Comparison of ENCODE assay signal across 20 mouse cellular contexts in the genomic region with DNA sequence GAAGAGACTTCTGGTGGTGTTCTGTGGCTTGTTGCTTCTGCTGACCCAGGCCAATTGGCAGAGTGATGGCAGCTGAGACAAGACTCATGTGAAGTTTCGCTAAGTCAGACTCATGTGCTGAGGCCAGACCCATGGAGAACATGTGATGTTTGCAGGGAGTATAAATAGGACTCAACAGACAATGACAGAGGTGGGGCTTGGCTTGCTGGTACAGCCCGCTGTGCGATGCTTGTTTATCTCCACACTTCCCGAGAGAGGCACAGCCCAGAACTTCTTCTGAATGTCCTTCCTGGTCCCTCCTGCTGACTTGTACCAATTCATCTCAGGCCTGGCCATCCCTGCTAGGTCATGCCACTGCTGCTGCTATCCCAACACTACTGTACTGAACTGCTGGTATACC. TPM values are rescaled to one million over a fixed set of nuclear protein-coding genes. Genes with fewer than 3 reads are reported as not detected.
DNase-seq lines count a peak whose midpoint lies in the region; ATAC-seq and TF ChIP-seq lines count a peak whose summit lies in the region.
"Had no signal": no experiment of that assay in that cellular context is flagged by ENCODE, and none has a peak within 500 bp of the region (broad histone marks: within the 10 kb centered on the region; RNA-seq: fewer than 3 reads in every experiment).

No protein-coding gene starts in this region.

- DNase-seq in lung, postnatal 10 days, result peak; percentile 75
- peak; percentile 48 to 76 for DNase-seq in lung, postnatal 4 days
- DNase-seq in thymus, adult 18-20 months, result no peak
- no peak for DNase-seq in forebrain, embryonic 10.5 days (ENCODE audit: extremely low spot score, low spot score)
- DNase-seq: adrenal gland, postnatal 14 days; cerebellum, adult 11-12 months; cerebellum, adult 9-10 months; cerebellum, postnatal 25 days; gastrocnemius, adult 2 months; gastrocnemius, postnatal 36 days; heart, adult 11 months had no signal

- no peak overlapping the region for H3K4me2 ChIP-seq in intestine, postnatal 0 days (replicated peaks; ENCODE audit: low read depth)
- no peak overlapping the region for H3K4me2 ChIP-seq in intestine, embryonic 16.5 days (ENCODE audit: low read depth, low read length)
- H3K4me2 ChIP-seq: embryonic facial prominence, embryonic 12.5 days; forebrain, embryonic 13.5 days; heart, embryonic 13.5 days; hindbrain, embryonic 13.5 days had no signal

- peaks cover 3% of the 10 kb centered on the region; the same call in 1 of the 2 replicates for H3K36me3 ChIP-seq in intestine, postnatal 0 days (ENCODE audit: control insufficient read depth, insufficient read depth)
- H3K36me3 ChIP-seq in intestine, embryonic 16.5 days (ENCODE audit: control insufficient read depth, insufficient read depth, low read length), result no peaks in the 10 kb centered on the region
- H3K36me3 ChIP-seq in forebrain, embryonic 10.5 days (replicated peaks), result no peaks in the 10 kb centered on the region
- H3K36me3 ChIP-seq: embryonic facial prominence, embryonic 12.5 days; heart, embryonic 13.5 days; hindbrain, embryonic 13.5 days had no signal

- H3K27ac ChIP-seq in intestine, postnatal 0 days (ENCODE audit: low read depth, low read length), result no peak overlapping the region
- no peak overlapping the region for H3K27ac ChIP-seq in intestine, embryonic 16.5 days (ENCODE audit: low read length)
- H3K27ac ChIP-seq in forebrain, embryonic 10.5 days, result no peak overlapping the region
- H3K27ac ChIP-seq: embryonic facial prominence, embryonic 12.5 days; forebrain, embryonic 13.5 days; gastrocnemius, adult 2 months; heart, embryonic 13.5 days; hindbrain, embryonic 13.5 days had no signal

- H3K27me3 ChIP-seq in intestine, postnatal 0 days (replicated peaks; ENCODE audit: control insufficient read depth, insufficient read depth, low read length), result no peaks in the 10 kb centered on the region
- H3K27me3 ChIP-seq in intestine, embryonic 16.5 days (replicated peaks; ENCODE audit: control insufficient read depth, insufficient read depth, low read length), result no peaks in the 10 kb centered on the region
- no peaks in the 10 kb centered on the region for H3K27me3 ChIP-seq in forebrain, embryonic 10.5 days (ENCODE audit: poor library complexity, severe bottlenecking)
- H3K27me3 ChIP-seq: embryonic facial prominence, embryonic 12.5 days; forebrain, embryonic 13.5 days; heart, embryonic 13.5 days; hindbrain, embryonic 13.5 days had no signal

- H3K9ac ChIP-seq in intestine, postnatal 0 days (ENCODE audit: low read depth, low read length), result no peak overlapping the region
- H3K9ac ChIP-seq in intestine, embryonic 16.5 days (ENCODE audit: low read depth, low read length), result no peak overlapping the region
- H3K9ac ChIP-seq: embryonic facial prominence, embryonic 12.5 days; forebrain, embryonic 13.5 days; heart, embryonic 13.5 days; hindbrain, embryonic 13.5 days had no signal

- ATAC-seq in intestine, postnatal 0 days, result peak; percentile 27; the same call in 1 of the 2 replicates
- no peak for ATAC-seq in intestine, embryonic 16.5 days
- ATAC-seq in erythroid progenitor cell, adult 5-6 weeks (replicated peaks; ENCODE audit: low FRiP score, poor library complexity, severe bottlenecking), result no peak
- ATAC-seq: forebrain, embryonic 13.5 days had no signal

- no peaks in the 10 kb centered on the region; the same call in 1 of the 2 replicates for H3K4me1 ChIP-seq in intestine, postnatal 0 days (replicated peaks; ENCODE audit: control insufficient read depth, insufficient read depth, low read length)
- H3K4me1 ChIP-seq in intestine, embryonic 16.5 days (ENCODE audit: control insufficient read depth, insufficient read depth, low read length), result peaks cover 12% of the 10 kb centered on the region; the same call in 1 of the 2 replicates
- peaks cover 13% of the 10 kb centered on the region for H3K4me1 ChIP-seq in forebrain, embryonic 10.5 days

- no peak overlapping the region for H3K4me3 ChIP-seq in intestine, postnatal 0 days (ENCODE audit: low read depth, low read length)
- no peak overlapping the region for H3K4me3 ChIP-seq in intestine, embryonic 16.5 days (ENCODE audit: low read length)
- no peak overlapping the region for H3K4me3 ChIP-seq in forebrain, embryonic 10.5 days
- H3K4me3 ChIP-seq: embryonic facial prominence, embryonic 12.5 days; forebrain, embryonic 13.5 days; gastrocnemius, adult 2 months; heart, embryonic 13.5 days; hindbrain, embryonic 13.5 days had no signal

- WGBS in intestine, postnatal 0 days, result 59% methylated on average over 4 of the region's 4 CpGs
- 83% methylated on average over 4 of the region's 4 CpGs for WGBS in intestine, embryonic 16.5 days
- 90% methylated on average over 4 of the region's 4 CpGs for WGBS in forebrain, embryonic 10.5 days

- no peaks in the 10 kb centered on the region for H3K9me3 ChIP-seq in intestine, postnatal 0 days (ENCODE audit: control insufficient read depth)
- no peaks in the 10 kb centered on the region for H3K9me3 ChIP-seq in intestine, embryonic 16.5 days (ENCODE audit: control insufficient read depth, low read length)
- H3K9me3 ChIP-seq in forebrain, embryonic 10.5 days, result no peaks in the 10 kb centered on the region
- H3K9me3 ChIP-seq: embryonic facial prominence, embryonic 12.5 days; forebrain, embryonic 13.5 days; heart, embryonic 13.5 days; hindbrain, embryonic 13.5 days had no signal

- no peak for TF ChIP-seq CTCF in intestine, postnatal 0 days (IDR thresholded peaks at IDR 0.05; ENCODE audit: low read depth)

RNA-seq across cellular contexts. Expression of a gene that starts 3.0 kb away (rescaled TPM):
- polyA plus RNA-seq in intestine, postnatal 0 days (2015; fragmentation: Nextera tagmentation; extraction: Ambion mirVana), result 33.4 and 37.5 TPM in 2 replicates
- 70.9 and 84.0 TPM in 2 replicates for polyA plus RNA-seq in intestine, embryonic 16.5 days (2015; fragmentation: Nextera tagmentation; extraction: Ambion mirVana)
- 92.8 and 96.4 TPM in 2 replicates for polyA plus RNA-seq in forebrain, embryonic 10.5 days (2016; fragmentation: Nextera tagmentation; extraction: Ambion mirVana)
- total RNA-seq in erythroid progenitor cell, adult 5-6 weeks (2015; ENCODE audit: low replicate concordance), result 13.4 and 25.9 TPM in 2 replicates
- total RNA-seq in erythroid progenitor cell, adult 5-6 weeks (2017; ENCODE audit: low replicate concordance), result 13.9 and 15.7 TPM in 2 replicates

RNA-seq across cellular contexts. Expression of a gene that starts 42.7 kb away (rescaled TPM):
- 23.4 and 27.7 TPM in 2 replicates for polyA plus RNA-seq in intestine, postnatal 0 days (2015; fragmentation: Nextera tagmentation; extraction: Ambion mirVana)
- 9.1 and 15.4 TPM in 2 replicates for polyA plus RNA-seq in intestine, embryonic 16.5 days (2015; fragmentation: Nextera tagmentation; extraction: Ambion mirVana)
- polyA plus RNA-seq in forebrain, embryonic 10.5 days (2016; fragmentation: Nextera tagmentation; extraction: Ambion mirVana), result not detected in 2 replicates
- total RNA-seq in erythroid progenitor cell, adult 5-6 weeks (2015; ENCODE audit: low replicate concordance), result not detected in 2 replicates
- total RNA-seq in erythroid progenitor cell, adult 5-6 weeks (2017; ENCODE audit: low replicate concordance), result not detected in 2 replicates
- total RNA-seq: gastrocnemius, adult 2 months; gastrocnemius, postnatal 36 days; hematopoietic stem cell, adult 5-6 weeks; MEL had no signal
- polyA plus RNA-seq: embryonic facial prominence, embryonic 12.5 days; forebrain, embryonic 13.5 days; heart, embryonic 13.5 days had no signal

RNA-seq across cellular contexts. Expression of a gene that starts 57.2 kb away (rescaled TPM):
- 44.5 and 49.4 TPM in 2 replicates for polyA plus RNA-seq in intestine, postnatal 0 days (2015; fragmentation: Nextera tagmentation; extraction: Ambion mirVana)
- 96.4 and 96.9 TPM in 2 replicates for polyA plus RNA-seq in intestine, embryonic 16.5 days (2015; fragmentation: Nextera tagmentation; extraction: Ambion mirVana)
- polyA plus RNA-seq in forebrain, embryonic 10.5 days (2016; fragmentation: Nextera tagmentation; extraction: Ambion mirVana), result 3.1 and 3.6 TPM in 2 replicates
- not detected in 2 replicates for total RNA-seq in erythroid progenitor cell, adult 5-6 weeks (2015; ENCODE audit: low replicate concordance)
- not detected in 2 replicates for total RNA-seq in erythroid progenitor cell, adult 5-6 weeks (2017; ENCODE audit: low replicate concordance)

Comparison
In these comparisons a context has a peak if more than half of its experiments do, and no peak if none do; other contexts are left out.
1. DNase-seq: peak in lung, postnatal 10 days (single experiment) and lung, postnatal 4 days (2 of 2); none in thymus, adult 18-20 months (0 of 2) and forebrain, embryonic 10.5 days (single experiment).
2. RNA of a gene that starts 42.7 kb away (polyA plus RNA-seq): 23.4 to 27.7 TPM in intestine, postnatal 0 days and 9.1 to 15.4 TPM in intestine, embryonic 16.5 days; not detected in forebrain, embryonic 10.5 days; every median in the first group is over 10 times any median in the second.